Mouse (Mus musculus) brain, embryonic 14.5 days (tissue): Measurements from ENCODE around the gene Atp5h. TPM values are rescaled to one million over a fixed set of nuclear protein-coding genes. Genes with fewer than 3 reads are reported as not detected.

Experiments
- DNase-seq: peaks from one replicate; pipeline ENCODE4 v3.0.0-alpha.2; 2011; ENCODE audit warnings: low read depth
- CTCF ChIP-seq: fragments of 200-500 bp; IDR thresholded peaks from 2 replicates; pipeline ENCODE4 v1.5.1; 2012; ENCODE audit warnings: inconsistent platforms, mild to moderate bottlenecking, moderate library complexity, borderline replicate concordance; ENCODE audit not compliant: insufficient read depth, insufficient read length; ENCODE audit errors: extremely low read depth
- POLR2A ChIP-seq: fragments of 200-500 bp; IDR thresholded peaks from 2 replicates; pipeline ENCODE4 v1.6.1; 2012; ENCODE audit warnings: mild to moderate bottlenecking, inconsistent platforms, borderline replicate concordance; ENCODE audit not compliant: poor library complexity, insufficient read depth, insufficient read length, severe bottlenecking; ENCODE audit errors: extremely low read depth
- polyA plus RNA-seq: library from polyadenylated mRNA; depleted of rRNA; stranded (reverse); fragments of >200 nt; gene quantifications from 2 replicates; pipeline ENCODE4 v1.2.3, GENCODE M21; 2012

Atp5h gene
- polyA plus RNA-seq, 1 experiment: 399 TPM

GRCm38 (mm10) chr11:115430561-115430960 lies 10.8 kb upstream of the Atp5h start:
- no peak for TF ChIP-seq POLR2A
- TF ChIP-seq CTCF: no peak
- DNase-seq: no peak

- no peak for TF ChIP-seq POLR2A
- TF ChIP-seq CTCF: no peak
- DNase-seq: no peak
Observed at GRCm38 (mm10) chr11:115429307-115429706, 9.5 kb upstream of the Atp5h start.

- TF ChIP-seq CTCF: peak; percentile 80
- no peak for TF ChIP-seq POLR2A
- peak; percentile 87 for DNase-seq
Observed at GRCm38 (mm10) chr11:115427482-115428331, 7.9 kb upstream of the Atp5h start.

- TF ChIP-seq POLR2A (no peak), CTCF (no peak)
- DNase-seq: no peak
Observed at GRCm38 (mm10) chr11:115425671-115426070, 5.9 kb upstream of the Atp5h start.

GRCm38 (mm10) chr11:115424666-115425065 lies 4.9 kb upstream of the Atp5h start:
- DNase-seq: no peak
- TF ChIP-seq POLR2A: no peak
- TF ChIP-seq CTCF: no peak

- no peak for DNase-seq
- TF ChIP-seq CTCF (no peak), POLR2A (no peak)
Observed at GRCm38 (mm10) chr11:115423091-115423490, 3.3 kb upstream of the Atp5h start.

- TF ChIP-seq CTCF (no peak), POLR2A (no peak)
- DNase-seq: no peak
Observed at GRCm38 (mm10) chr11:115421972-115422371, 2.2 kb upstream of the Atp5h start.

- DNase-seq: no peak
- no peak for TF ChIP-seq CTCF
- no peak for TF ChIP-seq POLR2A
Observed at GRCm38 (mm10) chr11:115421328-115421727, 1.6 kb upstream of the Atp5h start.

- TF ChIP-seq CTCF (no peak), POLR2A (no peak)
- DNase-seq: peak; percentile 67
Observed at GRCm38 (mm10) chr11:115420336-115421190, 801 bp upstream of the Atp5h start.

- peak; percentile 90 for DNase-seq
Observed at GRCm38 (mm10) chr11:115409556-115409955, 10.2 kb downstream of the Atp5h start.

GRCm38 (mm10) chr11:115408266-115408920 lies 11.4 kb downstream of the Atp5h start:
- TF ChIP-seq POLR2A (no peak), CTCF (no peak)
- no peak for DNase-seq

More at GRCm38 (mm10) chr11:115409556-115409955, 10.2 kb downstream of the Atp5h start:
- TF ChIP-seq POLR2A (no peak), CTCF (no peak)
